Mouse (Mus musculus) erythroblast, embryonic 14.5 days (primary cell): Measurements from ENCODE around the gene Rangrf.

Source experiments
- GATA1 ChIP-seq: IDR thresholded peaks from 2 replicates; pipeline ENCODE4 v1.6.1; 2012; ENCODE audit warnings: low read length, inconsistent platforms, mixed read lengths
- TAL1 ChIP-seq: IDR thresholded peaks from 3 replicates; pipeline ENCODE4 v1.6.1; 2012; ENCODE audit warnings: low read length, inconsistent platforms, mixed read lengths

- TF ChIP-seq GATA1 (no peak), TAL1 (no peak)
These were observed 13.4 kb downstream of the Rangrf start for GRCm38 (mm10) chr11:68961596-68961995.
